Mouse (Mus musculus): Measurements from ENCODE around the gene Cyp3a11. TPM values are rescaled to one million over a fixed set of nuclear protein-coding genes. Genes with fewer than 3 reads are reported as not detected.

Cyp3a11 gene
- polyA plus RNA-seq, 1 experiment from 2014 or later, result not detected

Other genes with a start within 250 kb of the Cyp3a11 start
- gene Cyp3a41a, start 159.8 kb downstream of the Cyp3a11 start, polyA plus RNA-seq (2015; fragmentation: Nextera tagmentation; extraction: Ambion mirVana), result not detected in 2 replicates
- not detected in 2 replicates for gene Cyp3a44, start 74.1 kb downstream of the Cyp3a11 start, polyA plus RNA-seq (2015; fragmentation: Nextera tagmentation; extraction: Ambion mirVana)
- not detected in 2 replicates for gene Cyp3a25, start 129.7 kb upstream of the Cyp3a11 start, polyA plus RNA-seq (2015; fragmentation: Nextera tagmentation; extraction: Ambion mirVana)
- gene Cyp3a59, start 199.3 kb upstream of the Cyp3a11 start, polyA plus RNA-seq (2015; fragmentation: Nextera tagmentation; extraction: Ambion mirVana), result not detected in 2 replicates

Data from midbrain, embryonic 15.5 days (tissue).